Mouse (Mus musculus): ENCODE results near the gene Sugp1.
"Not testable (repeated sequence)": the region's sequence is repeated elsewhere in the genome, so short reads cannot be mapped to it uniquely, and the experiment has no call there.

Sugp1 gene

DNA sequence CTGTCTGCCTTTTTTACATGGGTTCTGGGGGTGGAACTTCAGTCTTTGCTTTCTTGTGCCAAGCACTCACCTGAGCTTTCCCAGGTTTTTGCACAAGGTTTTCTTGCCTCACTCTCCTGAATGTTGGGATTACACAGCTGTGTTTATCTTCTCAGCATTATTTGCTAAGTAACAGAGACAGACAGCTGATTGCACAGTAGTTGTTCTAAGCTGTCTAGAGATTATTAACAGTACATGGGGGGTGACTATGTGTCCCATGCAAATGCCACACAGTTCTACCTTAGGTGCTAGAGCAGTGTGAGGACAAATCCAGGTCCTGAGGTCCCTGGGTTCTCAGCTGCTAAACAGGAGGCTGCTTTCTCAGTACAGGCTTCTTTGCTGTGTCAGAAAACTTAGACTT lies 7.0 kb downstream of the Sugp1 start:
- no peak for DNase-seq

DNA sequence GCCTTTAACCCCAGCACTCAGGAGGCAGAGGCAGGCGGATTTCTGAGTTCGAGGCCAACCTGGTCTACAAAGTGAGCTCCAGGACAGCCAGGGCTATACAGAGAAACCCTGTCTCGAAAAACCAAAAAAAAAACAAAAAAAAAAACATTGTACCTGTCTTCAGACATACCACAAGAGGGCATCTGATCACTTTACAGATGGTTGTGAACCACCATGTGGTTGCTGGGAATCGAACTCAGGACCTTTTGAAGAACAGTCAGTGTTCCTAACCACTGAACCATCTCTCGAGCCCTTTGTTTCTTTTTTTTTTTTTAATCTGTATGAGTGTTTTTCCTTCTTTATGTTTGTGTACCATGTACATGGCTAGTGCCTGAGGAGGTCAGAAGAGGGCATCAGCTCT lies 7.8 kb downstream of the Sugp1 start:
- DNase-seq, result not testable (repeated sequence)

DNA sequence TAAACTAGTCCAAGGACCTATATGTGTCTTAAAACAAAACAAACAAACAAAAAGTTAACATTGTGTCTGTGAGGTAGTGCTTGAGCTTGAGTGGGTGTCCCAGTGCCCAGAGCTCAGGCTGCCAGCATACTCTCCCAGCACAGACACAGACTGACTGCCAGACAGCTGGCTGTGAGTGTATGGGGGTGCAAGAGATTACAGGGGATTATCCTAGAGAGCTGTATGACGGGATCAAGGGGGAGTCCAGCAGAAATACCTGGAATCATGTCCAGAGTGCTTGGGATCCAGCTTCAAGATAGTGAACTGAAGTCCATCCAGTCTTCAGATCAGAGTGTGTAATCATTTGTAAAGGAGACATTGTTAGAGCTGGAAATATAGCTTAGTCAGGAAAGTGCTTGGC lies 15.1 kb downstream of the Sugp1 start:
- DNase-seq, result peak; percentile 60

DNA sequence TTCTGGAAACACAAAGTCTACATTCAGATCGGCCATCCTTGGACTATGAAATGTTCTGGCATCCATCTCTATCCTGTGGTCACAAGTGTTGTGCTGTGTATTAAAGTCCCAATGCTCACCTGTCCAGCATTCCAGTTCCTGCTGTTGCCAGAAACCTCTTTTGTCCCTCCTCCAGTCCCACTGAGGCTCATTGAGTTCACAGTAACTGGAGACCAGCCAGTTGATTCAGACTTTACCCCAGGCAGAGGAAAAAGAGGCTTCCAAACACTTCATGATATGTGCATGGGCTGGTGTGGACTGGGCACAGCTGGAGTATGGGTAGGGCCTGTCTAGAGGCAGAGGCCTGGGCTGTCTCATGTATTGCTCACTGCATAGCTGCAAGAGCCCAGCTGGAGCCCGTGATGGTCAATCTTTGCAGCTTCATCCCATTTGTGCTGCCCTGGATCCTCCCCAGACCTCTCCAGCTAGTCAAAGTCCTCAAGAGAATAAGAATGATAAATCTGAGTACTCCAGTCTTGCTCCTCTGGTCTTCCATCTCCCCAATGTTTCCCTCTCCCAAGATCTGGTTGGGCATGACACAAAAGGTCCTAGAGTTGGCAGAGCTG lies 29.3 kb downstream of the Sugp1 start:
- no peak for DNase-seq

DNA sequence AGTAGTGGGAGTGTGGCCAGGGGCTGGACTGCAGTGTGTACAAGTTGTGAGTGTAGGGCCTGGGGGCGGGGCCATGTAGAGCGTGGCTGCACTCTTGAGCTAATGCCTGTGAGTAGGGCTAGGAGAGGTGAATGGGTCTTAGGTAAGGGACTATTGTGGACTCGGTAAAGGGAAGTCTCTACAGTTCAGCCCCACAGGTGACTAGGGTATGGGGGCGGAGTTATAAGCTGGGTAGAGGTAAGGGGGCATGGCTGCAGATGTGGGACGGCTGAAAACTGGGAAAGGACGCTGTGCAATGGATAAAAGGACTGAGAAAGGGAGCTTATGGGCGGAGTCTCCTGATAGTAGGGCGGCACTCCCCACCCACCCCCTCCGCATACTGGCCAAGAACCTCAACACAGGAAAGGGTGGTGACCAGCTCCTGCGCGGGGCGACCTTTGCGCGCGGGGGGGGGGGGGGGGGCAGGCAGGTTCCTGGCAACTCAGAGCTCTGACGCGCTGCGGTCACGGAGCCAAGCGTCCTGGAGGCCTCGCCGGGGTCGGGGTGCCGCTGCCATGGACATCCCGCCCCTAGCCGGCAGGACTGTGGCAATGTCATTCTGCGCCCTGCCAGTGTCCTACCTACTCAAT lies 29.9 kb downstream of the Sugp1 start, which contains the start of gene Tm6sf2:
Gene Tm6sf2 (plus strand): TSS at position 484 of the 629 bp plus-strand sequence.
- DNase-seq, result peak; percentile 13

DNA sequence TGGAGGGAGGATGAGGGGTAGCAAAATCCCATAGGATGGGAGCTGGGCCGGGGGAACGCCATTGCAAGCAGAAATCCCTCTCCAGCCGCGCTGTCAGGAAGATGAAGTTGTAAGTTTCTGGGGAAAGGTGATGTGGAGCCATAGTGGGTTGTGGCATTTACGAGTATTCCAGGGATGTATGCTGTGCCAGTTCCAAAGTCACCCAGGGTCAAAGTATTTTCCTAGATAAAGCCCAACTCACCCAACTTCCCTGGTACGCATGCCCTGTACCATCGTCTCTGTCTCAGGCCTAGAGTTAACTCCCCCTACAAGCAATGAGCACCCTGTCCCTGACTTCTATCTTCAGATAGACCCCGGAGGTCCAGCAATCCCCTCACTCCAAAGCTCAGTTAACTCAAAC lies 30.5 kb downstream of the Sugp1 start:
- DNase-seq, result no peak

DNA sequence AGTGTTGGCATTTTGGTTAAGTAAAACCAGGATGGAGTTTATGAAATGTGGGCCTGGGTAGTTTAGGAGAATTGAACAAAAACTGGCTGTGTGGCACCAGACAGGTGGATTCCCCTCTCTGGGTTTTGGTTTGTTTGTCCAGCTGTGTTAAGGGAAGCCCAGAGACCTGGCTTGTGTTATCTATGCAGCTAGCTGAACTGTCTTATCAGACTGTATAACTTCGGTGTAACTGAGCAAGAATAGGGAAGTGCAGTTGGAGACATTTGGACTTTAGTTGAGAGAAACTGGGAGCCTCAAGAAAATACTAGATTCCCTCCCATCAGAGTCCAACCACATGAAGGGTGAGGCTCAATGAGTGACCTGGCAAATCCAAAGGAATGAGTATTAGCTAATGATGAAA lies 31.1 kb downstream of the Sugp1 start:
- DNase-seq, result no peak

DNA sequence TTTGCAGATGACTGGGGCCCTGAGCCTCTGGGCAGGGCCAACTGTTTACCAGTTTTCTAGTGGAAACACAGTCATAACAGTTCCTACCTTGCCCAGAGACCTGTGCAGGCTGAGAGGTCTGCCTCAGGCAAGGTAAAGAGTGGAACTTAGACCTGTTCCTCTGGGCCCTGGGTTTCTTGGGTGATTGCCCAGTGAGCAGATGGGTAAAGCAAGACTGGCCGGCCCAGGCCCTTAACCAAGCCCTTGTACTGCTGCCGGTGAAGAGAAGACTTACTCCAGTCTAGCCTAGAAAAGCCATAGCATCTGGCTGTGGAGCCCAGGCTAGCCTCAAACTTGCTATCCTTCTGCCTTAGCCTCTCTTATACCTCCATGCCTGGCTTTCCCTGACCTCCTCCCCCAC lies 39.4 kb downstream of the Sugp1 start:
- DNase-seq, result no peak

DNA sequence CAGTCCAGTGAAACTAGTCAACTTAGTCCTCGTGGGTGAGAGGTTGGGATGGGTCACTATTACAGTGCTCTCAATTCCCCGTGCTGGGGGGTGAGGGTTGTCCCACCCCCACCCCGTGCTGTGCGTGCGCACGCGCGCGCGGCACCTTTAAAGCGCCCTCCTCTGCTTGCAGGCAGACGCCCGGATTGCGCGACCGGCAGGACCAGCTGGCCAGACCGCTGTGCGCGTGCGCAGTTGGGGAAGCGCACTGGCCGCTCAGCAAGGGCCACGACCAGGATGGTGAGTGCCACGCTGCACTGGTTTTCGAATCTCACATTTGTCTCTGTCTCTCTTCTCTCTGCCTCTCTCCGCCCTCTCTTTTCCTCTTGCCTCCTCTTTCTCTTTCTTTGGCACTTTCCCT lies 40.7 kb downstream of the Sugp1 start, which contains the start of gene Hapln4:
Gene Hapln4 (plus strand): TSS at position 173 of the 400 bp plus-strand sequence.
- peak; percentile 78 for DNase-seq

DNA sequence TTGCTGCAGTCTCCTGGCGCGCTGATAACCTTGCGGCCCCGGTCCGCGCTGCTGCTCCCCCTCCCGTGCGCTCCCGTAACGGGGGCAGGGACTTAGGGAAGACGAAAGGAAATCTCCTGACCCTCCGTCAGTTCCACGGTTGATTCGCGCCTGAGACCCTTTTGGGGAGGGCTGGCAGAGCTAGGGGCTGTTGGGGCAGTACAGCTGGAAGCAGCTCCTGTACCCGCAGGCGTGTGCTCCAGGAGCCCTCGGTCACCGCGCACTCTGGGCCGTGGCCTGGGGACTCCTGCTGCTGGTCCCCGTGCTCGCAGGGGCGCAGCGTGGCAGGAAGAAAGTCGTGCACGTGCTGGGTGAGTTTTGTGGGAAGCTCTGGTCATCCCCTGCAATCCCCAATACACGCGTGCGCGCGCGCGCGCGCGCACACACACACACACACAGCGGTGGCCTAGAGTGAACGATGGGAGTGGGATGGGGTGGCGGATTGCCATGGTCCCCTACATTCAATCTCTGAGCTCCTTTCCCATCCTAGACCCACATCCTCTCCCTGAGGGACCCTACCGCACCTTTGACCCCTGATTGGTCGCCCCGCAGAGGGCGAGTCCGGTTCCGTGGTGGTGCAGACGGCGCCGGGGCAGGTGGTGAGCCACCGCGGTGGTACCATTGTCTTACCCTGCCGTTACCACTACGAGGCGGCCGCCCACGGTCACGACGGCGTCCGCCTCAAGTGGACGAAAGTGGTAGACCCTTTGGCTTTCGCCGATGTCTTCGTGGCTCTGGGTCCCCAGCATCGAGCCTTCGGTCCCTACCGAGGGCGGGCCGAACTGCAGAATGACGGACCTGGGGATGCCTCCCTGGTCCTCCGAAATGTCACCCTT lies 41.8 kb downstream of the Sugp1 start:
- DNase-seq, result peak; percentile 67

DNA sequence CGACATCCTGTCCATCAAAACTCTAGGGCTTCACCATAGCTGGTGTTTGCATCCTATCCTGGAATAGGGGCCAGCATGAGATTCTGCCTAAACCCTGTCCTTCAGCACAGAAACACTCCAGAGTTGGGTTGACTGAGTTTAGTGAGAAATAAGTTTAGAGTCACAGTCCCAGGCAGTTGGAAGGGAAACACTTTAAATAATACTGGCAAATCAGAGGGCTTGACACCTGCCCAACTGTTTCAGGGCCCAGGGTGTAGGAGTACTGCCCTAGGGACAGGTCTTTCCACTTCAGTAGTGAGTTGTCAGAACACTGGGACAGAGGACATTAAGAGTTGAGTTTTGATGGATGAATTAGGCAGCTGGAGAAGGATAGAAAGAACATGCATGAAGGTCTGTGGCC lies 43.5 kb downstream of the Sugp1 start:
- DNase-seq, result no peak

DNA sequence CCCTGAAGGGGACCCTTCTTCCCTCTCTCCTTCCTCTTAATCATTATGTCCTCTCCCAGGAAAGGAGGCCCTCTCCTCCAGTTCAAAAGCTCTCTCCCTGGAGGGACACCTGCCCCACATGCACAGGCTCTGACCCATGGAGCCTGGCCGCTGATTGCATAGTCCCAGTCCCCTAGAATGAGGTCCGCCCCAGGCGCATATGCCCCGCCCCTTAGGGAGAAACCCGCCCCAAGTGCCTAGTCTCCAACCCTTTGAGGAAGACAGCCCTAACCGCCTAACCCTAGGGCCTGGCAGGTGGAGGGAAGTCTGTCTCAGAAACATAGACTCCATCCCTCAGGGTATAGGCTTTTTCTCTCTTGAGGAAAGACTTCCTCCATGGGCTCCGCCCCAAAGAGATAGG lies 44.6 kb downstream of the Sugp1 start:
- DNase-seq, result no peak

DNA sequence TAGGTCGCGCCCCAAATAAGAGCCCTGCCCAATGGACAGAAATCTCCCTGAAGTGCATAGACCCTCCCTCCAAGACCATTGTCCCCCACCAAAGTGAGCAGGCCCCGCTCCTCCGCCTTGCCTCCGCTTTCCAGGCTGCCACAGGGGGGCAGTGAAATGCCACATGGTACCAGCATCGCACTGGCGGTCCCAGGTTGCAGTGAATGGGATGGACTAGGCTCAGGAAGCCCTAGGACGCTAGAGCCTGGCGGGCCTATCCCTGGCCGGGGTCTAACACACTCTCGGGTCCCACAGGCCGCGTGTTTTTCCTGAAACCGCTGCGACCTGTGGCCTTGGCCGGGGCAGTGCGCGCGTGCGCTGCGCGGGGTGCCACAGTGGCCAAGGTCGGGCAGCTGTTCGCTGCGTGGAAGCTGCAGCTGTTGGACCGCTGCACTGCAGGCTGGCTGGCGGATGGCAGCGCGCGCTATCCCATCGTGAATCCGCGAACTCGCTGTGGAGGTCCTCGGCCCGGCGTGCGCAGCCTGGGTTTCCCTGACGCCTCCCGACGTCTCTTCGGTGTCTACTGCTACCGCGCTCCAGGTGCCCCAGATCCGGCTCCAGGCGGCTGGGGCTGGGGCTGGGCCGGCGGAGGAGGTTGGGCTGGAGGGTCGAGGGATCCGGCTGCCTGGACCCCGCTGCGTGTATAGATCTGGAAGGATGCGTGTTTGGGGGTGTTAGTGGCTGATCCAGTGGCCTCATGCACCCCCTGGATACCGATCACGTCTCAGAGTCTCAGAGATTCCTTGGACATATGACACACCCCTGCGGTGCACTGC lies 45.4 kb downstream of the Sugp1 start:
- DNase-seq, result peak; percentile 71

DNA sequence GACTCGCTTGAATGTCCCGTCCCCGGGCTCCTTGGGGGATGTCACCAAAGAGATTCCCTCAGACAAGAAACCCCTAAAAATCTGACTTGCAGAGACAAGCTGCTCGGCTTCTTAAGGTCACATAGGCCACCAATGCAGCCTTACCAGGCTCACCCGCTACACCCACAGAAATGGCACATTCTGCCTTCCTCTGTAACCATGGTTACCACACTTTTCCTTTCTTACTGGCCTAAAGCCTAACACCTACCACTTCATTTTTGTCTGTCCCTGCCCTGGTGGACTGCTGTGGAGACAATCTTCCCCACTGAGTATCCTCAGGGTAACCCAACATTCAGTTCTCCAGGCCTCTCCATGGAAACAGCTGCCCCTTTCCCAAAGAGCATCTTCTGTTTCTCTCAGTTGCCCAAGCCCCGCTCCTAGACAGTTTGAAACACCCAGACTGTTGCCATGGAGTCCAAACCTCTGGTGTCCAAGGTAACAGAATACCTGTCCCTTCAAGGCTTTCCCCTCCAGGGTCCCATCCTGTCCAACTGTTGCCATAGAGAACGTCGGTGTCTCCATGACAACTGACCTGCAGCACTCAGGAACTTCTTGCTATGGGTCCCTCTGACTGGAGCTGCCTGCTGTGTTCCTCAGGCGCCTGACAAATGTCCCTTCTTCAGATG lies 46.8 kb downstream of the Sugp1 start:
- DNase-seq, result peak; percentile 21

DNA sequence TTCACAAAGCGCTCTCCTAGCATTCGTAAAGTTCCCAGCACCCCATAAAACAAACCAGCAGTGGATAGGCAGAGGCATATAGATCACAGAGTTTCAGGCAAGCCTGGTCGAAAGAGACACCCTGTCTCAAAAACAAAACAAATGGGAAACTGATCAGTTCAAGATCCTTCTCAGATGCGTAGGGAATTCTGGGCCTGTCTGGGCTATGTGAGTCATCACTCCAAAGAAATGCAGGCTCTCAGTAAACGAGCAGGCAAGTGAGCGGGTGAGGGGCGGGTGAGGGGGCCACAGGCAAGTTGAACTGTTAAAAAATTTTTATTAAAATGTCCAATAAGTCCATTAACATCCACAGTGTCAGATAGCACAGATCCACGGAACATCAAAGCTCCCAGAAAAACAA lies 50.2 kb downstream of the Sugp1 start:
- DNase-seq, result no peak

DNA sequence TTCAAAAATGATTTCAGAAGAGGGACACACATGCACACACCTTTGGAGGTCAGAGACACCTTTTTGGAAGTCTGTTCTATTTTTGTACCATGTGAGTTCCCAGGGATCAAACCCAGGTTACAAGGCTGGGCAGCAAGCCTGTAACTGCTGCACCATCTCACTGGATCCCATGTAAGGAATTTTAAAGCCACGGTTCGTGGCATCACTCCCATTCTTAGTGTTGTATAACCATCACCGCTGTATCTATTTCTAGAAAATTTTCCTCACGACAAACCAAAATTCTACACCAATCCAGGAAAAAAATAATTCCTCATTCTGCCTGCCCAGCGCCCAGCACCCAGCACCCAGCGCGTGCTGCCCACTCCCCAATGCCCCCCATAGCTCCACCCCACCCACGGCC lies 56.7 kb downstream of the Sugp1 start:
- no peak for DNase-seq

DNA sequence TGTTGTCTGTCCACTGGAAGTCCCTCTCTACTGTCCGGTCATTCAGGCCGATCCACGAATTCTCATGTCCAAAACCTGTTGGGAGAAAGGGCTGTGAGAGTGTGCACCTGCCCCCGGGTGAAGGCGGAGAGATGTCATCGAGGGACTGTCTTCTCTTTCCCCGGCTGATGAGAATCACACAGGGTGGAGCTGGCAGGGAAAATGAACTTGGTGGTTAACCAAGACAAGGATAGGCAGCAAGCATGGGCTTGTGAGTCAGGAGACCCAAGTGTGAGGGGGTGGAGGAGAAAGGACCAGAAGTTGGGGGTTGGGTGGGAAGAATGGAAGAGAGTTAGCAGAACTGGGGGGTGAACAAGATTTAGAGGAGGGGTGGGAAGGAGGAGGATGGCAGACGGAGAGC lies 57.6 kb downstream of the Sugp1 start:
- no peak for DNase-seq

DNA sequence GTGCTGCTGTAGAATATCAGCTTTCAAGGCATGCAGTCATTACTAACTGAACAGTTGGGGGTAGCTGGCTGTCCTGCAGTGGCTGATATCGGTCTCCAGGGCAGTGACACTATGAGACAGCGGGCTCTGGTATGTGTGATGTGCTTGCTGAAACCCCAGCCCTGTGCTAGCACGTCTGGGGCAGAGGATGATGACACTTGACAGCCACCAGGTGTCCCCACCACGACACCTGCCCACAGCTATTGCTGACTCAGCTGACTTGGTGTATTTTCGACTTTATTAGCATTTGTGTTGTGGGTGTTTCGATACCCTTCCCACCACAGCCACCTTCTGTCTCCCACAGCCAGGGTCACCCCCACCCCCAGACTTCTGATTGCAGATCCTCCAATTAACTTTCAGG lies 61.9 kb downstream of the Sugp1 start:
- peak; percentile 61 for DNase-seq

DNA sequence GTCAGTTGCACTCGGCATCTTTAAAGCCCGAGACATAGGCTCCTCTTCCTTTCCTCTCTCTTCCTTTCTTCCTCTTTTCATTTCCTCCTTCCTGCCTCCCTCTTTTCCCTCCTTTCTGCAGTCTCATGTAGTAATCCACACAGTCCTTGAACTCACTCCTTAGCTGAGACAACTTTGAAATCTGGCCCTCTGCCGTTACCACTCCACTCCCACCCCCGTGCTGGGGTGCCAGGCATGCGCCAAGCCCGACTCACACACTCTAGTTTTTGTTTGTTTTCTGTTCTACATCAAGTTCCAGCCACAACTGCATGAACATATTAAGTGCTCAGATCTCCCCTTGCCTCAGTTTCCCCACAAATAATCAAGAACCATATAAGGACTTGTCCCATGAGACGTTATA lies 62.3 kb downstream of the Sugp1 start:
- no peak for DNase-seq

DNA sequence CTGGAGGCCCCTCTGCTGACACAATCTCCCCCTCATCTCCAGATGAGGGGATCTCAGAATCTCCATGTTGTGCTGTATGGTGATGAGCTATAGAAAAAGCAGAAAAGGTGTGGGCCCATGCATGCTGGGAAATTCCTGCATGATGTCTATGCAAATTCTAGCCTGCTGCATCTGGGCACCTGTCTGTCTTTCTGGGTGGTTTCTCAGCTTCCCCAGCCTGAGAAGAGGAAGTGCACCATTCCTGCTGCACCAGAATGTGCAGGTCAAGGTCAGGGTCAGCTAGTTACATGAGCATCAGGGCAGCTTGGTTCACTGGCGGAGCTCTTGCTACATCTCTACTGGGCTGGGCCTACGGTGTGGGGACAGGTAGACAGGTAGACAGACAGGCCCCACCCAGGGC lies 67.8 kb downstream of the Sugp1 start:
- DNase-seq, result no peak

DNA sequence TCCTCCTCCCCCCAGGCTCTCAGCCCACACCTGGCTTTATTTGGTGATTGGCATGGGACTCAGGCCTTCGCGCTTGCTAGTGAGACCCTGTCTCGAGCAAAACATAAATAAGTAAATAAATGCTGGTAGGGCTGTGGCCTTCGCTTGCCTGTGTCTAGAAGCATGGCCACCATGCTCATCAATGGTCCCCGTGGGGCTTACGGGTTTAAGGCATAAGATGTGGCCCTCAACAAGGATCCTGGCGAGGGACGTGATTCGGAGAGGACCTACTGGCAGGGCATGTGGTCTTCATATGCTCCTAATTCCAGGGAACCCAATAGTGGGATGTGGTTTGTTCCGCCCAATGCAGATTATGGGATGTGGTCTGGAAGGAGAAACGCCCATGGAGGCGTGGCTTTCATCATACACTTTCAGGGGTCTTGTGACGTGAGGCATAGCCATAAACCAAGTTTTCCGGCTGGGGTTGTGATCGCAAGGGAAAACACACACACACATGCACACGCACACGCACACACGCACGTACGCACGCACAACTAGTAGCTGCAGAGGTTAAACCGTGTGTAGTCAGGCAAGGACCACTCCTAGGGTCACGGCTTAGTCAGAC lies 68.7 kb downstream of the Sugp1 start:
- no peak for DNase-seq

DNA sequence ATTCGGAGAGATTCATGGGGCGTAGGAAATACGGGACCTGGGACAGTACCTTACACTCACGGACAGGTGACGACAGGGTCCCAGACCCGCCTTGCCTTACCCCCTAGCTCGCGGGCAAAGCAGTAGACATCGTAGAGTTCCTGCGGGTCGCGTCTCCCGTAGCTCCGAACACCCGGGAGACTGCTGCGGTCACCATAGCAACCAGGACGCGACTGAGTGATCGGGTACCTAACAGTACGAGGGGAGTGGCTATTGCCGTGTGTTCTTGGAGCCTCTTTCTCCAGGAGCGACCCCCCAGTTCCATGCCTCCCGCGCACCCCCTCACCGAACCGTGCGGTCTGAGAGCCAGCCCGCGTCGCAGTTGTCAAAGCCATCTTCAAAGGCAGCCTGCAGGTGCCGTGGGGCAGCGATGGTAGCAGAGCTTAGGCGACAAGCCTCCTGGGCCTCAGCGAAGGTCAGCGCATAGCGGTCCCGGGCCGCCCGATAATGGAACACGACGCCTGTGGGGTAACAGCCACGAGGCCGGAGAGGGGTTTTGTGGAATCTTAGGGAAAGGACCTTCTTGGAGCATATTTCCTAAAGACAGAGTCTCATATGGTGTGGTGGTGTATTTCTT lies 69.9 kb downstream of the Sugp1 start:
- peak; percentile 55 for DNase-seq

All from retina, postnatal 1 day (tissue).